Mouse (Mus musculus) lung, postnatal 10 days (tissue): ENCODE measurements around the gene Tm9sf2.
"Not testable (repeated sequence)": the region's sequence is repeated elsewhere in the genome, so short reads cannot be mapped to it uniquely, and the experiment has no call there.

Experiments used
- DNase-seq: peaks from one replicate; pipeline ENCODE4 v3.0.0; 2021

The Tm9sf2 gene

DNA sequence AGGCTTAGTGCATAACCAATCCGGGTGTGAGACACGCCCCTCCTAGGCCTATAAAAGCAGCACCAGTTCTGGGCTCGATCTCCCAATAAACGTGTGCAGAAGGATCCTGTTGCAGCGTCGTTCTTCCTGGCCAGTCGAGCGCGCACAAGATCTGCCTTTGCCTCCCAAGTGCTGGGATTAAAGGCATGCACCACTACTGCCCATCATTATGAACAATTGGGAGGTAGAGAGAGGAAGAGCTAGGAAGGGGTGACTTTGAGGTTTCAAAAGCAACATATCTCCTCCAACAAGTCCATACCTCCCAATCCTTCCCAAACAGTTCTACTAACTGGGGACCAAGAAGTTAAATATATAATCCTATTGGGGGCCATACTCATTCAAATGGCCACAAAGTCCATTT lies 4.9 kb upstream of the Tm9sf2 start:
- not testable (repeated sequence) for DNase-seq

DNA sequence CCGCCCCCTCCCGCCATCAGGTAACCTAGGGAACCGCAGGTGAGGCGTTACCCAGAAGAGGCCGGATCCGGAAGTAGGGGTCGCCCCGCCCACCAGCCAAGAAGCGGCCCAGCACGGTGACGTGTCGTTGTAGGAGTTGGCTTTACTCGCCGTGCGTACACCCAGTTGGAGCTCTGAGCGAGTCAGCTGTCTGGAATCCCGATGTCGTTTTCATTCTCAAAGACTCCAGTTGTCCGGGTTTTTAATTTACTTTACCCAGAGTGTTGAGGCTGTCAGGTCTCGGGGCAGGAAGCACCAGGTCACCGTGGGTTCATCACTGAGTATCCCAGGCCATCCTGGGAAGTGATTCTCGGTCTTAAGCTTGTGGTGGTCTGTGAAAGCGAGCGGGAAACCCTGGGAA lies 2.0 kb upstream of the Tm9sf2 start:
- peak; percentile 97 for DNase-seq

DNA sequence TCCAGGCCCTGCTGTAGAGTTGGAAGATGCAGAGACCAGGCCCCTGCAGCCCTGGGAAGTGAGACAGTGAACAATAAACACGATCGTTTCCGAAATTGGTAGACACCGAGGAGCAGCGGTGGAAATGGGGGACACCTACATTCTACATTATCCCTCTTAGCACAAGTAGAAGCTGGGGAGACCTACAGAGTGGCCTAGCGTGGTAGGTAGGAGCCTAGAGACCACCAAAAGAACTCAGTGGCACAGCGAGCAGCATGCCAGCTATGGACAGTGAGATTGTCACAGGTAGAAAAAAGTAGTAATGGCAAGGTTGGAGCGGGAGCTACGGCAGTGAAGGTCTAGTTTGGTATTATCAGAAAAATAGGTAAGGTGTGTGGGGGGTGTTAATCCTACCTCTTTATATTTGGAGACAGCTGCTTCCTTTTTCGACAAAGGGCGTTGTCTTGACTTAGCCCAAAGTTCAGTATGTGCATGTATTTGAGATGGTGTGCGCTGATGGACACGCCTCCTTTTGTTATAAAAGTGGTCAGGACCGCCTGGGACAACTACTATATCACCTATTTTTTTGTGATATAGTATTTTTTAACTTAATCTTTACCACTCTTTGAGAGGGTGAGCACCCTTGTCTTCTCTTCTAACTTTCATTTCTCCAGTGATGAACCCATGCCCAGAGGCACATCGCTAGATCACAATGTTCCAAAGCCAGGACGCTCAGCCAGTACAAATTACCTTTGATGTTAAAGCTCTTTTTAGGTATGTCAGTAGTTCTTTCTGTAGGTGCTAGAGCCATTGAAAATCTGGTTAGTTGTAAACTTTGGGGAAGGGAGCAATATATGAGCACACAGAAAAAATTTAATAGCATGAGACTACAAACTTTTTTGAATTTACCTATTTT lies 1.2 kb upstream of the Tm9sf2 start:
- no peak for DNase-seq

DNA sequence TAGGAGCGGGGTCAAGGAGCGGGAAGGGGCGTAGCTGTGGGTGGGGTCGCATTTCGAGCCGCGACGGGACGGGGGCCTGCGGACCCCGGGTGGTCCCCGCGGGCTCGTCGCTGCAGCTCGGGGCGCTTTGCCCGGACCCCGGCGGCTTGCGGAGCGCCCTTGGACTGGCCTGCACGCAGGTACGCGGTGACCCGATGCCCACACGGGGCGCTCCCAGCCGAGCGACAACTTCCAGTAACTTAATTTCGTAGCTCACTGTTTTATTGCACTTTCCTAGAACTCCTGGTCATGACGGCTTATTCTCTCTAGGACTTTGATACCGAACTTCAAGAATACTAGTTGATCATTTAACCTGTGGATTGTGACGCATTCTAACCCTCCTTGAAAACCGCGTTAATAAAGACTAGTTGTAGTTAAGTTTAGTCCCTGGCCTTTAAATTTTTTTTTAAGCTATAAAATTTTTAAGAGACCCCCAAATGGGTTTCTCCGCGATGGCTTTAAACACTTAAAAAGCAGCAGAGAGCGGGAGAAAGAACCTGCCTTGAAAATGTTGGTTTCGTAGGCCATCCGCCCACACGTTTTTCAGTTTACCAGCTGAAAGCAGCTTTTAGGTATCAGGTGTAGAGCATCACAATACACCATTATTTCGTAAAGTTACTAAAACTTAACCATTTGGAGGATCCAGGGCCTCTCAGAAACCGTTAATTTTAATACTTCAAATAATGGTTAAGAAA lies 810 bp downstream of the Tm9sf2 start:
- peak; percentile 38 for DNase-seq

DNA sequence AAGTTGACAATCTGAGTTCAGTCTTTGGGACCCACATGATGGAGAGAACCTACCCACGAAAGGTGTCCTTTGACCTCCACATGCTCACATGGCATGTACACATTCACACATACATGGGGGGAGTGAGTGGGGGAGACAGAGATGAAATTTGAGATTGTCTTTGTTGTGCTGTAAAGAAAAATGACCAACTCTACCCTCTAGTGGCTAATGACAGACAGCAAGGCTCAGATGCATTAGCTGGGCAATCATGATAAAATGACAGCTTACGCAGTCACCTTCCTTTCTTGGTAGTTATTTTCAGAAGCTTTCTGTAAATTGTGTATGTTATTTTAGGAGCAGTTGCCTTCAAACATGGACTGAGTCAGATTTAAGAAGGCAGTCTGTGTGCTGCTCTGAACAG lies 4.8 kb downstream of the Tm9sf2 start:
- DNase-seq: no peak

DNA sequence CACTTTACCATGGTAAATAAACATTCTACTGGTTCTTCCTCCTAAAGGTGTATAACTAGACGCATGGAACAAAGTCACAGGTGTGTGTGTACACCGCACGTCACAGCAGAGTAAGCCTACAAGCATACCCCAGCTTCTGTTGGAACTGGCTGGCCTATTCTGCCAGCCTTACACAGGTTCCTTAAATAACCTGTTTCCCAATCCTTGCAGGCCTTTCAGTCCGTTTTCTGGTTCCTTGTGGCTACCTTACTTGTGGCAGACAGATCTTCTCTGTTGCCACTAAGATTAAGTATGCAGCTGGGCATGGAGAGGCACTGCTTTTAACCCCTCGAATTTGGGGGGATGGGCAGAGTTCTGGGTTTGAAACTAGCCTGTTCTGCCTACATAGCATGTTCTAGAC lies 5.5 kb downstream of the Tm9sf2 start:
- DNase-seq: no peak

DNA sequence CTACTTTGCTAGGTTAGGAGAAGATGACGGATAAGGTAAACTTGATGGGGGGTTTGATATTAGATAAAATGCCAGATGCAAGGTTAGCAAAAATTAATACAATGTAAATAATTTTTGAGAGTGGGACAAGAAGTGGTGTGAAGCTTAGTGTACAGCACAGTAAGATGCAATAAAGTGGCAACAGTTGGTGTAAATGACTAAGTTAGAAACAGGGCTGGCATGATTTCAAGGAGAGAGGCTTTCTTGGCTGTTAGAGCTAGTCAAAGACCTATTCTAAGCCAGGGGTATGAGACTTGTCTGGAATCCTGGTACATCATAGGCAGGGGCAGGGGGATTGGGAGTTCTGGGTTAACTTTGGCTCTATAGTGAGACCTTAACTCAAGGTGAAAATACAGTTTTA lies 9.4 kb downstream of the Tm9sf2 start:
- DNase-seq: no peak

DNA sequence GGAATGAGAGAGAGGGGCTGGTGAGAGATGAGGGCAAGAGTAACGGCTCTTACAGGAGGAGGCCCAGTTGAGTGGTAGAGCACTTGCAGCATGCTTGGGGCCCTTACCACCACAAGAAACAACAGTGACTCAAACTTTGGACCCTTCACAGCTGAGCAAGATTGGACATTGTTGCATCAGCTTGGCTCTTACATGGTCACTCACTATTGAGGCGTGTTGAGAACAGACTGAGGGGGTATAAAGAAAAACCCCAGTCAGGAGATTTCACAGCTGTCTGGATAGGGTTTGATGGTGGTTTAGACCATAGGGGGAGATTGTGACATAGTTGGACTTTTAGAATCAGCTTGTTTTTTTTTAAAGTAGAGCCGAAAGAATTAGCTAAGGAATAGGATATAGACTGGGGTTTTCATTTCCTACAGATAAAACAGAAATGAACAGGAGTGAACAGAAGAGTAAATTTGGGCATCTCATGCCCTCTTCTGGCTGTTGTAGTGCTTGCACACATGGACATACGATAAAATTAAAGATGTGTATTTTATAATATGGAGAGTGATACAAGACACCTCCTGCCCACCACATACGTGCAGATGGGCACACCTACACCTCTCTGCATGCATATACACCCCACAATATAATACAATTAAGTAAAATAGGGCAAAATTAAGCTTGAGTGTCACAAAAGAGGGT lies 23.4 kb downstream of the Tm9sf2 start:
- DNase-seq: peak; percentile 19

DNA sequence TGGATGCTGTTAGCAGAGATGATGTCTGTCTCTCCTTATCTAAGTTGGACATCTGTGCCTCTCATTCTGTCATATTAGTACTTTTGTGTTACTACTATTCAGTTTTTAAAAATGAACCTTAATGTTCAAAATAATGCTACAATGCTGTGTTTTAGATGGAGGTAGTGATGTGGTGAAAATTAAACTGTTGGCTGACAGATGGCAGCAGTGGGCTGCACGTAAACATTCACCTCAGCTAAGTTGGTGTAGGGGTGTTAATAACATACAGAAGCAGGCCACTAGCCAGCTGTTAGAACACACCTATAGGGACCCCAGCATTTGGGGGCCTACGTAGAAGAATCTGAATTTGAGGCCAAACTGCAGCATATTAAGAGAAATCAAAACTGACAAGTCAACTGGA lies 24.8 kb downstream of the Tm9sf2 start:
- DNase-seq: no peak

DNA sequence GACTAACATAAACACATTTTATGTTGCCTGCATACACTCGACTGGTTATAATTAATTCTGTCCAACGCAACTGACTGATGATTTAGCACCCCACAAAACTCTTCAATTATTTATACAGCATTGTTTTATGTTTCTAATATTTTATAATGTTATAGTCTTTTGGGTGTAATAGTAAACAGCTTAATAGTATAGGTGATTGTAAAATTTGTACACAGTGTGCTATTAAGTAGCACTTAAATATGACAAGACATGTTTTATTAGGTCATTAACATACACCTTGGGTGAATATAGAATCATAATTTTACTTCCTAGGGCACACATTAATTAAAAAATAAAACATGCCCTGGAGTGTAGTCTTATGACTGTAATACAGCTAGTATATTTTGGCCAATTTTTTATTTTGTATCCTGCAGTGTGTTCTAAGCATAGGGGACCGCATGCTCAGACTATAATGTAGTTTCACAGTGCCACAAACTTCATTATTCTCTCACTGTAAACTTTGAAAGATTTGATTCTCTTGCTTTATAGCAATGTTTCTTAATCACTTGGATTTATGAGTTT lies 29.6 kb downstream of the Tm9sf2 start:
- no peak for DNase-seq

DNA sequence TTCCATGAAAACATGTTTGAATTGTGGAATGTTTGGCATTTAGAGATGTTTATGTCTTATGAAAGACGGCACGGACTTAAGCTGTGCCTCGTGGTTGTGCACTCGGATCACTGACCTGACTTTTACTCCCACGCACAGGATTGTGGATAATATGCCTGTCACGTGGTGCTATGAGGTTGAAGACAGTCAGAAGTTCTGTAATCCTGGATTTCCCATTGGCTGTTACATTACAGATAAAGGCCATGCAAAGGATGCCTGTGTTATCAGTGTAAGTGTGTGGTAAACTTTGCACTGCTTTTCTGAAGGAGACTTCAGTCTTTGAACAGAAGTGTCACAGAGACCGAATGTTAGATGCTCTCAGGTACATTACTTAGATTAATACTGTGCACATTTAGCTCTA lies 30.4 kb downstream of the Tm9sf2 start:
- DNase-seq: no peak

DNA sequence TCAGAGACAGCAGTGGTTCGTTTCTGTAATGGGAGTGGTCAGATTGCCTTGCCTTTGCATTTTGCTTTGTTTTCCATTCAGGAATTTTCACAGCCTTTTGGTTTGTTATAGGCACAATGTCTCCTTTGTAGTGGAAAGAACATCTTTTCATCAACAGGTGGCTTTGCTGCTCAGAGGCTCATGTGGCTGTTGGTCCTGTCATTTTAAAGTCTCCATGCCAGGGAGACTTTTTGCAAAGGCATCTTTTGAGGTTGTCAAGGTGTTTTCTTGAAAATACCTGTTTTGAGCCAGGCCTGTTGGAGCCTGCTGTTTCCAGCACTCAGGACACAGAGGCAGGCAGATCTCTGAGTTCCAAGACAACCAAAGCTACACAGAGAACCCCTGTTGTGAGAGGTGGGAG lies 33.3 kb downstream of the Tm9sf2 start:
- DNase-seq: no peak

DNA sequence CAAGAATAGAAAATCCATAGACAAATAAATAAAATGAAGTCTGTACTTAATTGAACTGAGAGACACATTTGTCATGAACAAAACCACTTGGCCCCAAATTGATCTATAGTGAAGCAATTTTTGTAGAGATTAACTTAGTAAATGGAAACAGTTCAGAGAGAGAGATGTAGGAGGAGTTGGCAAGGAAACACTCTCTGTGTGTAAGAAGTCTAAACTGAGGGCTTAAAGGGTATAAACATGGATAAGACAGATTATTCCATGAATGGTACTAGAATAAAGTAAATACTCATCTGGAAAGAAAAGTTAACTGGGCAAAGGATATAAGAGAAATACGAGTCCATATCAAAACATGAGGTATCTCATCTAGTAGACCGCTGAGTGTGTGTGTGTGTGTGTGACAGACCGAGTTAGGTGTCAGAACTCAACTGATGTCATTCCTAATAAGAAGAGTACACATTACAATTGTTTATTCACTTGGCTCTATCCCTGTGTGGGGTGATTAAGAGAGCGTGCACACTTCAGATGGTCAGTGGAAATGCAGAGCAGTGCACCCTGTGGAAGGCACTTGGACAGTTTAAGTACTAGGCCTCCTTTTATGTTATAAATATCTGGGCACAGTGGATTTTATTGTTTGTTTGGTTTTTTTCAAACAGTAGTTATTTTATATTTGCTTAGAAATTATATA lies 36.9 kb downstream of the Tm9sf2 start:
- DNase-seq: peak; percentile 6

DNA sequence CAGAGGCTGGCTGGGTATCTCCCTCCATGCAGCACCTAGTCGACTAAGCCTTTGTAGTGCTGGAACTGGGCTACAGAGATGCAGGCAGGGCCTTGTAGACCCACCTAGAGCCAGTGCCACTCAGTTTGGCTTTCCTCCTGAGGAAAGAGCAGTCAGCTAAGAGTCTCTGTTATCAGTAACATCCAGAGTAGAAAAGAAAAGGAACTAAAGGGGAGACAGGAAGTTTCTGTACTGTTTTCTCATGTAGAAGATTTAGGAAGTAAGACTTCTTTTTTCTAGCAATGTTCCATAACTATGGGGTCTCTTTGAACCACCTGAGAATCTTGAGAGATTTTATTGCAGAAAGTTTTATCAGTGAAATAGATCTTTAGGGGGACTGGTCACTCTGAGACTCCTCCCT lies 38.5 kb downstream of the Tm9sf2 start:
- DNase-seq: no peak

DNA sequence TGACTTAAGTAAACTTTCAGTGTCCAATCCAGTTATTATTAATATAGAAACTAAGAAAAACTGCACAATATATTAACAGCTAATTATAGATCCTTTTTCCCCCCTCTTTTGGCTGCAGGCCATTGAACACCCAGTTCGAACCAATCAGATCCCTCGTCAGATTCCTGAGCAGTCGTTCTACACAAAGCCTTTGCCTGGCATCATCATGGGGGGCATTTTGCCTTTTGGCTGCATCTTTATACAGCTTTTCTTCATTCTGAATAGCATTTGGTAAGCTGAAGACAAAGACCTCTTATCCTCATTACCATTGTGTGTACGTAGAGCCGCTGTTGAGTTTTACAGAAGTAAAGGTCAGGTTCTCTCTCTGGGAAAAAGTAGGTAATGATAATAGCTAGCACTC lies 43.8 kb downstream of the Tm9sf2 start:
- DNase-seq: no peak

DNA sequence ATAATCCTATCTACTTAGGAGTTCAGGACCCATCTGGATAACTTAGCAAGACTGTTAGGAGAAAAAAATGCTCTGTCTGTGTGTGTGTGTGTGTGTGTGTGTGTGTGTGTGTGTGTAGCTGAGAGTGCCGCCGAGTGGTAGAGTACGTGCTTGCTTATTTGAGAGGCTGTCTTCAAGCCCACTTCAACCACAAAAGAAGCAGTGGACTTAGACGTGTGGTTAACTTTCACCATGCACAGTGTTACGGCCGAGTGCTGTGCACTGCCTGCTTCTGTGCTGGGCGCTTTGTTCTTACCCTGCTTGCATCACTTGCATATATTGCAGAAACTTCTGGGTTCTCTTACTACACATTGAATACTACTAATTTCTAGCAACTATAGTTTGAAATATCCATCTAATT lies 50.9 kb downstream of the Tm9sf2 start:
- no peak for DNase-seq

DNA sequence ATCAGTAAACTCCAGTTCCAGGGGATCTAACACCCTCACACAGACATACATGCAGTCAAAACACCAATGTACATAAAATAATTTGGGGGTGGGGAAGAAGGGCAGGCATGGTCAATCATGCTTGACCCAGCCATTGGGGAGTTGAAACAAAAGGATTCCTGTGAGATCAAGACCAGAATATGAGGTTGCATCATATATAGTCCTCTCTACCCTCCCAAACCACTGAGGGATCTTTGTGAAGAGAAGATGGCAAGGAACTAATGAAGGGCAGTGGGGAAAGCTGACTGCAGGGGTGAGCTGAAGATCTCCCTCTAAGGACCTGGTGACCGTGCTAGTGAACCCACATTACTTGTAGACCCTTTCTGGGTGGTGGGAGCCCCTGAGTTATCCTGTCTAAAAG lies 54.1 kb downstream of the Tm9sf2 start:
- no peak for DNase-seq

DNA sequence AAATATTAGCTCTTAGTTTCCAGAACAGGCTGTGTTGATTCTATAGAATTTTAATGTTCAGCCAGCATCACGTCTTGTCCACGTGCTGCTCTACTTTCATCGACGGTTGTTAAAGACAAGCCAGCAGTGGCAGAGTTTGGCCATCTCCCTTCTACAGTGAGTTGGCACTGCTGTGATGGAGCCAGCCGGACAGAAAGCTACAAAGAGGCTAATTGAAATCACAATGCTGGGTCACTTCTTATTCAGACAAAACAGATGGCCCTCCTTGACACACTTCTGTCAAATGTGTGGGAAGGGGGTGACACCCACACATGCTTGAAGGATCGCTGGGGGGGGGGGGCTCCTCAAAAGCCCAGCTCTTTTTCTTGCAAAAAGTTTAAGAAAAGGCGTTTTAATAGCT lies 62.1 kb downstream of the Tm9sf2 start:
- DNase-seq: no peak

DNA sequence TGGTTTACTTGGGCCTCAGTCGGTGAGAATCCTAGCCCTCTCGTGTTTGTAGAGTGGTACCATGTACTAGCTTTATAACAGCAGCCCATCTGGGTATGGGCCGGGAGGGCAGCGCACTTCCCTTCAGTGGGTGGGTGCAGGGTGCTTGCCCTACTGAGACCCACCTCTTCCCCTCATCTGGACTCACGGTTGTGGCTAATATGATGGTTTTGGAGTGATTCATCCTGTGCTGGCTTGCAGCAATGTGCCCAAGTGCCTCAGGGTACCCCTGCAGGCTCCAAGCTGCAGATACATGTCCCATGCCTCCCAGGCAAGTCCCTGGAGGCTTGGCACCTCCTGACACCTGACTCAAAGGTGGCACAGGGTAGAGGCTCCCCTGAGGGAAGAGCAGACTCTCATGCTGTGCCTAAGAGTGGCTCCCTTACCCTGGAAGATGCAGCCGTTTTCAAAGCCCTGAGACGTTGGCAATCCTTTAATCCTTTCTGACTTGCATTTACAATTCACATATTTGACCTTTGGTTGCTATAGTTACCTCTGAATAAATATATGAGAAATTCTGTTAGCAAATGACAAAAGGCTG lies 63.5 kb downstream of the Tm9sf2 start:
- DNase-seq: no peak

DNA sequence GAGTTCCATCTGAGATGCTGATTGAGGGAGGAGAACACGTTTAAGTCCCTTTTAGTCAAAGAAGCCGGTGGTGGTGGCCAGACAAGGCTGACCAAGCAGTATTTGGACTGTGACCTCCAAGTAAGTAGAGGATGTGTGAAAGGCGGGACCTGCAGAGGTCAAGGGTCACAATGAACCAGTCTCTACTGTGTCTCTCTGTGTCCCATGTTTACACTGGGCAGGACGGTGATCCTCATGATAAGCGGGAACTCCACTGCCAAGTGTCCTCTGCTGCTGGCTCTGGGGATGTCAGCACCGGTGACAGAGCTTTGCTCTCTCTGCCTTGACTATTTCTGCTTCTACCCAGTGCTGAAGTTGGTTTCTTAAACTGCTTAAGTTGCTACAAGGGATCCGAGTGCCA lies 64.2 kb downstream of the Tm9sf2 start:
- DNase-seq: no peak

DNA sequence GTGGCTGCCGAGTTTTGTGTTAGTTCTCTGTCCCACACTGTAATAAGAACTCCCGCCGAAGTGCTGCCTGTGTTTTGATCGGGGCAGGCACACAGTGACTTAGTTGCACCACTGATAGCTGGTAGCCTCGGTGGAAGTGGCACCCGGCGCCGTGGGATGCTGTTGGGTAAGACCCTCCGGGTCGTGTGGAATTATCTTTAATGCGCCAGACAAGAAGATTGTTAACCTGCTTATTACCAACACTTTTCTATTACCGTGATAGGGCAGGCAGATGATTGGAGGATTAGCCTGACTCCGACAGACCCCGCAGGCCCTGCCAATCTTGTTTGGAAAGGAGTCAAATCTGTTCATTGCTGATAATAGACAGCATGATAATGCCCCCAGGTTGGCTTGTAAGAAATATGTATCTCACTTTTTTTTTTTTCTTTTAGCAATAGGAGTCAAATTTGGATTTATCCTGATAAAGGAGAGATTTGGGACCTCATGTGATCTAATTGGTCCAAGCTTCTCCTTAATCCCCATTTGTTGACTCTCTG lies 69.5 kb downstream of the Tm9sf2 start:
- DNase-seq: no peak

DNA sequence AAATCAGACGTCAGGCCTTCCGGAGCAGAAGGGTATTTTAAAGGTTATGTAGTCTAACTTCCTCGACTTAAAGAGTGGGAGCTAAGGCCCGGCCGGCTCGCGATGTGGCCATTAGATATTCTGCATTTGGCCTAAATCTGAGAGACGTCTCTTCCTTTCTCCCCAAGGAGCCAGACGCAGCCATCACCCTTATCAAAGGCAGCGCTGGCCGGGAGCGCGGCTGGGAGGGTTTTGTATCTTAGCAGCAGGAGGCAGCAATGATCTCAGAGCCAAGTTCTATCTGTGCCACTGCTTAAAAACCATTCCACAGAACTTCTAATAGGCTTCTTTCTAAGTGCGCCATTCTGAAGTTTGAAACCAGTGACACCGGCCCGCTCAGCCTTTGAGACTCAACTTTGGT lies 72.4 kb downstream of the Tm9sf2 start:
- DNase-seq: no peak
